Mouse (Mus musculus) retina, postnatal 7 days (tissue): ENCODE data around the gene Nxnl1.

Experiments
- DNase-seq: peaks from one replicate; pipeline ENCODE4 v3.0.0-alpha.2; 2012; ENCODE audit warnings: low read depth, low spot score

The Nxnl1 gene

DNA sequence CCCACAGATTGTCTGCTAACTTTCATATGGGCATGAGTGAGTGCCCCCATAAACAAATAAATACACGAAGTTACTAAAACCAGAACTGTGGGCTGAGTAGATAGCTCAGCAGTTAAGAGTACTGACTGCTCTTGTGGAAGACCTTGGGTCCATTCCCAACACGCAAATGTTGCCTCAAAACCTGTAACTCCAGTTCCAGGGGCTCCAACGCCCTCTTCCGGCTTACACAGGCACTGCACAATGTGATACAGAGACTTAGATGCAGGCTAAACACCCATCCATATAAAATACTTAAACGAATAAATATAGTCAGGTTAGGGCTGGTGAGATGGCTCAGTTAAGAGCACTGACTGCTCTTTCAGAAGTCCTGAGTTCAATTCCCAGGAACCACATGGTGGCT, 51.4 kb downstream of the Nxnl1 start:
- DNase-seq = no peak

DNA sequence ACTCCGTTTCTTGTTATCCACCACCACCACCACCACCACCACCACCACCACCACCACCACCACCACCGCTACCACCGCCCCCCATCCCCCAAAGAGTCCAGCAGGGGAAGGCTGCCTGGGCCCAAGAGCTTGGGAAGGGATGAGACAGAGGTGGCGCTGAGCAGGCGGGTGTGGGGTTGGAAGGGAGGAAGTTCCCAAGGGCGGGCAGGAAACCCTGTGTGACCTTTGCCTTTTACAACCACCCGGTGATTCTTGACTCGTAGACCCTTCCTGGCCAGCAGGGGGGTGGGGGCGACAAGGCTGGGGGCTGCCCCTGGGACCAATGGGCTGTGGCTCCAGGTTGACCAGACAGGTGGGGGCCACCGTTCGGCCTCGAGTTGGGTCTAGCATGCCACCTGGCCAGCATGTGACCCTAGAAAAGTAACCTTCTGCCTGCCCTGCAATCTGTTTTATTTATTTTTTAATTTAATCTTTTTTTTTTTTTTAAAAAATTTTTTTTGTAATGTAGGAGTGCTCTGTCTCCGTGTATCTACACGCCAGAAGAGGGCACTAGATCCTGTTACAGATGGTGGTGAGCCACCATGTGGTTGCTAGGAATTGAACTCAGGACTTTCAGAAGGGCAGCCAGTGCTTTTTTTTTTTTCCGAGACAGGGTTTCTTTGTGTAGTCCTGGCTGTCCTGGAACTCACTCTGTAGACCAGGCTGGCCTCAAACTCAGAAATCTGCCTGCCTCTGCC, 53.2 kb downstream of the Nxnl1 start:
- no peak for DNase-seq

DNA sequence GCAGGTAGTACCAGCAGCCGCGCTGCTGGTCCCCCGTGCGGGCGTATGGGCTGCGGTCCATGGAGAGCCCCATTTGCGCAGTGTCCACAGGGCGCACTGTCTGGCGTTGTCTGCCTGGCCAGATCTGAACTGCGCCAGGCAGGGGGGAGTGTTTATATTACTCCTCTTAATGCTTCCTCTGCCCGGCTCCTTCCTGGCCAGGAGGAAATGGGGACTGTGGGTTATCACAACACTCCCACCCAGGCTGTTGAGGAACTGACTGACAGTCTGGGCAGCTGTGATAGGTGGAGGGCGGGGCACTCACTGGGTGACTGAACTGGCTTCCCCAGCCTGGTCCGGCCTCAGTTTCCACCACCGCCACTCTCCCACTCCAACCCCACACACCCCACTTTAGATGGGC, 54.8 kb downstream of the Nxnl1 start, which contains the start of gene Plvap:
Gene Plvap (minus strand): TSS at position 109 of the 400 bp plus-strand sequence.
- DNase-seq = no peak
